Mouse (Mus musculus): ENCODE data around the gene Sirt2.
A peak's percentile ranks its signal among the peaks of the same experiment; 100 is the strongest.

Sirt2 gene

GRCm38 (mm10) chr7:28816201-28816600, 49.7 kb downstream of the Sirt2 start:
- DNase-seq (ENCODE audit: extremely low read depth, low read depth): no peak

- no peak for DNase-seq (ENCODE audit: extremely low read depth, low read depth)
Observed at GRCm38 (mm10) chr7:28816920-28817319, 50.4 kb downstream of the Sirt2 start.

- no peak for DNase-seq (ENCODE audit: extremely low read depth, low read depth)
Observed at GRCm38 (mm10) chr7:28817524-28817923, 51.0 kb downstream of the Sirt2 start.

GRCm38 (mm10) chr7:28817957-28818356, 51.4 kb downstream of the Sirt2 start:
- DNase-seq (ENCODE audit: extremely low read depth, low read depth): no peak

GRCm38 (mm10) chr7:28818436-28818835, 51.9 kb downstream of the Sirt2 start:
- DNase-seq (ENCODE audit: extremely low read depth, low read depth): no peak

- no peak for DNase-seq (ENCODE audit: extremely low read depth, low read depth)
Observed at GRCm38 (mm10) chr7:28818861-28819452, 52.4 kb downstream of the Sirt2 start.

GRCm38 (mm10) chr7:28819571-28819970, 53.0 kb downstream of the Sirt2 start:
- DNase-seq (ENCODE audit: extremely low read depth, low read depth): no peak

GRCm38 (mm10) chr7:28820358-28821260, 54.1 kb downstream of the Sirt2 start:
- no peak for DNase-seq (ENCODE audit: extremely low read depth, low read depth)

GRCm38 (mm10) chr7:28821261-28821831, 54.8 kb downstream of the Sirt2 start:
- DNase-seq (ENCODE audit: extremely low read depth, low read depth): no peak

GRCm38 (mm10) chr7:28822556-28822955, 56.0 kb downstream of the Sirt2 start:
- no peak for DNase-seq (ENCODE audit: extremely low read depth, low read depth)

GRCm38 (mm10) chr7:28822993-28823903, 56.7 kb downstream of the Sirt2 start:
- DNase-seq (ENCODE audit: extremely low read depth, low read depth): no peak

GRCm38 (mm10) chr7:28823932-28824331, 57.4 kb downstream of the Sirt2 start:
- DNase-seq (ENCODE audit: extremely low read depth, low read depth): no peak

- peak; percentile 79 for DNase-seq (ENCODE audit: extremely low read depth, low read depth)
Observed at GRCm38 (mm10) chr7:28824941-28825685, 58.6 kb downstream of the Sirt2 start, which contains the start of gene Ech1. Gene Ech1 (plus strand): TSS chr7:28825217.

GRCm38 (mm10) chr7:28825686-28826401, 59.3 kb downstream of the Sirt2 start:
- DNase-seq (ENCODE audit: extremely low read depth, low read depth): no peak

GRCm38 (mm10) chr7:28826402-28826772, 59.9 kb downstream of the Sirt2 start:
- no peak for DNase-seq (ENCODE audit: extremely low read depth, low read depth)

- no peak for DNase-seq (ENCODE audit: extremely low read depth, low read depth)
Observed at GRCm38 (mm10) chr7:28827338-28827737, 60.8 kb downstream of the Sirt2 start.

GRCm38 (mm10) chr7:28829821-28830220, 63.3 kb downstream of the Sirt2 start:
- no peak for DNase-seq (ENCODE audit: extremely low read depth, low read depth)

GRCm38 (mm10) chr7:28830981-28831380, 64.4 kb downstream of the Sirt2 start:
- no peak for DNase-seq (ENCODE audit: extremely low read depth, low read depth)

GRCm38 (mm10) chr7:28831411-28832125, 65.0 kb downstream of the Sirt2 start:
- DNase-seq (ENCODE audit: extremely low read depth, low read depth): no peak

Data from MEL-GATA-1-ER (cell line).